Mouse (Mus musculus) mouse trophoblast stem cell (cell line): ENCODE results near the gene Sdc1.

Source experiments
- in situ Hi-C, 2 experiments: fragments of 300-500 bp; cut with MseI, MboI; formaldehyde crosslinking; loops; 2 replicates in 1 of 2; 3 replicates in 1 of 2; pipeline ENCODE4 v1.15.1; 2025

Sdc1 gene

GRCm38 (mm10) chr12:8824995-8825703, 54.0 kb downstream of the Sdc1 start:
- in situ Hi-C loops = no loop called here

- in situ Hi-C loops = no loop called here
Observed at GRCm38 (mm10) chr12:8827014-8827715, 56.0 kb downstream of the Sdc1 start.

GRCm38 (mm10) chr12:8829032-8829660, 58.0 kb downstream of the Sdc1 start:
- in situ Hi-C loops = no loop called here

- in situ Hi-C loops = no loop called here
Observed at GRCm38 (mm10) chr12:8829661-8830040, 58.5 kb downstream of the Sdc1 start.

- in situ Hi-C loops = no loop called here
Observed at GRCm38 (mm10) chr12:8830967-8831635, 60.0 kb downstream of the Sdc1 start.

- in situ Hi-C loops = no loop called here
Observed at GRCm38 (mm10) chr12:8831710-8832109, 60.6 kb downstream of the Sdc1 start.

GRCm38 (mm10) chr12:8840782-8841325, 69.7 kb downstream of the Sdc1 start:
- in situ Hi-C loops = no loop called here

- in situ Hi-C loops = no loop called here
Observed at GRCm38 (mm10) chr12:8842725-8843124, 71.6 kb downstream of the Sdc1 start.
